Mouse (Mus musculus): ENCODE data around the gene Kif26a. TPM values are rescaled to one million over a fixed set of nuclear protein-coding genes. Genes with fewer than 3 reads are reported as not detected.

Kif26a gene
- polyA plus RNA-seq (2012; ENCODE audit: insufficient read depth, insufficient read length, missing spikeins) = 1.9 and 3.2 TPM in 2 replicates

DNA sequence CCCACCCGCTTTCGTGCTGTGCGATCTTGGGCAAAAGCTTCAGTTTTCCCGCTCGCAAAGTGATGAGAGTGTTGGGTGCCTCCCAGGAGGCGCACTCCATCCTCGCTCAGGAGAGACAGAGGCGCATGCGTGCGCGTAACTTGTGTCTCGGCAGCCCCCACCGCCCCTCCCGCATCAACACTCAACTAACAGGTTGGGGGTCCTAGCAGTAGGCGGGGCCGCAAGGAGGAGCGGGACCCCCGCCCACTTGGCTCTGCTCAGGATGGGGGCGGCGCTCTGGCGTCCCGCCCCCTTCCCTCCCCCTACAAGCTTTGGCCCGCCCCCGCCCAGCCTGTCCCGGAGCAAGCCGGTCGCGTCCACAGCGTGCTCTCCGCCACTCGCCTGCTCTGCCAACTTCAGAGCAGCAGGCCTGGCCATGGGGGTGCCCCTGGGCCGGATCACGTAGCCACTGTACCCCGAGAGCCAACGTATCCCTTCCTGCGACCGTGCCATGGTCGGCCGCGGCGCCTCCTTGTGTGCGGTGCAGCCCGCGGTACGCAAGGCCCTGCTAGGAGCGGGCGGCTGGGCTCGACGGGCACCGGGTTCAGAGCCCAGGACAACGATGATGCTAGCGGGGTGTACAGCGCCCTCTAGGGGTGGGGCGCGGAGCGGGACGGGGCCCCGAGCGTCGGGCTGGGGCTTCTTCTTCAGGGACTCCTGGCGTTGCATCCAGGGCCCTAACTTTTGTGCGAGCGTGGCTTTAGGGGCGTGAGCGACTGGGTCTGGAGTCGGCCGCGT, at the start of gene Kif26a:
Gene Kif26a, plus strand, starts transcription at position 334 of the 777 bp plus-strand sequence.
- H3K27ac ChIP-seq (replicated peaks; ENCODE audit: low read depth, low read length) = peak within 1 kb of the TSS; percentile 88
- H3K4me1 ChIP-seq (ENCODE audit: control insufficient read depth, insufficient read depth, insufficient read length, low read length) = peaks cover 9% of the 10 kb centered on the region; the same call in 1 of the 2 replicates
- H3K4me3 ChIP-seq (ENCODE audit: insufficient read depth, low read depth, low read length) = peak within 1 kb of the TSS; percentile 95

GRCm38 (mm10) chr12:112096733-112097117, 49.3 kb upstream of the Kif26a start:
- Histone ChIP-seq H3K4me3 (ENCODE audit: insufficient read depth, low read depth, low read length) (no peak overlapping the region), H3K27ac (replicated peaks; ENCODE audit: low read depth, low read length) (peak overlapping the region; percentile 53), H3K4me1 (ENCODE audit: control insufficient read depth, insufficient read depth, insufficient read length, low read length) (peaks cover 4% of the 10 kb centered on the region; the same call in 1 of the 2 replicates)

DNA sequence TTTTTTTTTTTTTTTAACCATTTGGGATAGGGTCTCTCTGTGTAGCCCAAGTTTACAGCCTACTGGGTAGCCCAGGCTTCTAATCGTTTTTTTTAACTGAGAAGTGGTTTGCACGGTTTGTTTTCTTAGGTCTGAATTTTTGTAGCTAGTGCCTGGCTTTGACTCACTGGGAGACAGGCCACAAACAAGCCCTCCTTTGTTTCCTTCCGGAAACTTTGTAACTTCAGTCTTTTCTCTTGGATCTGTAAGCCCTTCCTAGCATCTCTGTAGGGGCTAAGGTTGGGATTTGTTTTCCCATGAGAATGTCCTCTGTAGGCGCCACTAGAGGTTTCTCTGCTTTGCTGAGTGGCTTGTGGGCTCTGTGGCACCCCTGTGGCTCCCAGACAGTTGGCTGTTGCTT, 45.9 kb upstream of the Kif26a start:
- no peak overlapping the region for H3K27ac ChIP-seq (replicated peaks; ENCODE audit: low read depth, low read length)
- no peak overlapping the region for H3K4me3 ChIP-seq (ENCODE audit: insufficient read depth, low read depth, low read length)

GRCm38 (mm10) chr12:112101045-112101444, 45.0 kb upstream of the Kif26a start:
- Histone ChIP-seq H3K27ac (replicated peaks; ENCODE audit: low read depth, low read length) (no peak overlapping the region), H3K4me3 (ENCODE audit: insufficient read depth, low read depth, low read length) (no peak overlapping the region), H3K4me1 (ENCODE audit: control insufficient read depth, insufficient read depth, insufficient read length, low read length) (peaks cover 4% of the 10 kb centered on the region; the same call in 1 of the 2 replicates)

More for the DNA sequence above, 45.9 kb upstream of the Kif26a start:
- peaks cover 4% of the 10 kb centered on the region; the same call in 1 of the 2 replicates for H3K4me1 ChIP-seq (ENCODE audit: control insufficient read depth, insufficient read depth, insufficient read length, low read length)

GRCm38 (mm10) chr12:112103179-112103578, 42.8 kb upstream of the Kif26a start:
- no peaks in the 10 kb centered on the region; the same call in 1 of the 2 replicates for H3K4me1 ChIP-seq (ENCODE audit: control insufficient read depth, insufficient read depth, insufficient read length, low read length)
- no peak overlapping the region for H3K27ac ChIP-seq (replicated peaks; ENCODE audit: low read depth, low read length)
- no peak overlapping the region for H3K4me3 ChIP-seq (ENCODE audit: insufficient read depth, low read depth, low read length)

DNA sequence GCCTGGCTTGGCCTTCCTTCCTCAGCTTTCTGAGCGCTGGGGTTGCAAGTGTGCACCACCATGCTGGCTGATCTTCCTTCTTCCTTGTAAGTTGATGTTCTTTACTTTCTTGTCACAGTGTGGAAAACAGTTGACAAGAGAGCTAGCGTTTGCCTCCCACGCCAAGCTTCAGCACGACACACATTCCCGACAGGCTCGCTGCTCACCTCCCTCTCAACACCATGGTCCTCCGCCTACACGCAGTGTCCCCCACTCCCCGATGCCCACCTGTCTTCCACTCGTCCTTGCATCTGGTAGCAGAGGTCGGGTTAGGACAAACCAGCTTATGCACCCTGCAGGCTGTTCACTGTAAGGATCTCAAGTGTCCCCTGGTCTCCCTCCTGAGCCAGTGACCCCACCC, 41.1 kb upstream of the Kif26a start:
- Histone ChIP-seq H3K4me3 (ENCODE audit: insufficient read depth, low read depth, low read length) (no peak overlapping the region), H3K27ac (replicated peaks; ENCODE audit: low read depth, low read length) (no peak overlapping the region), H3K4me1 (ENCODE audit: control insufficient read depth, insufficient read depth, insufficient read length, low read length) (peaks cover 3% of the 10 kb centered on the region; the same call in 1 of the 2 replicates)

GRCm38 (mm10) chr12:112106541-112106971, 39.5 kb upstream of the Kif26a start, which contains the start of gene Aspg:
Gene Aspg, plus strand, starts transcription at chr12:112106679.
- Histone ChIP-seq H3K4me1 (ENCODE audit: control insufficient read depth, insufficient read depth, insufficient read length, low read length) (peaks cover 3% of the 10 kb centered on the region; the same call in 1 of the 2 replicates), H3K27ac (replicated peaks; ENCODE audit: low read depth, low read length) (peak within 1 kb of the TSS; percentile 25; the same call in 1 of the 2 replicates), H3K4me3 (ENCODE audit: insufficient read depth, low read depth, low read length) (peak within 1 kb of the TSS; percentile 51)

- Histone ChIP-seq H3K4me1 (ENCODE audit: control insufficient read depth, insufficient read depth, insufficient read length, low read length) (peaks cover 6% of the 10 kb centered on the region; the same call in 1 of the 2 replicates), H3K4me3 (ENCODE audit: insufficient read depth, low read depth, low read length) (peak overlapping the region; percentile 51), H3K27ac (replicated peaks; ENCODE audit: low read depth, low read length) (peak overlapping the region; percentile 25; the same call in 1 of the 2 replicates)
These were observed 38.3 kb upstream of the Kif26a start for GRCm38 (mm10) chr12:112107685-112108084.

DNA sequence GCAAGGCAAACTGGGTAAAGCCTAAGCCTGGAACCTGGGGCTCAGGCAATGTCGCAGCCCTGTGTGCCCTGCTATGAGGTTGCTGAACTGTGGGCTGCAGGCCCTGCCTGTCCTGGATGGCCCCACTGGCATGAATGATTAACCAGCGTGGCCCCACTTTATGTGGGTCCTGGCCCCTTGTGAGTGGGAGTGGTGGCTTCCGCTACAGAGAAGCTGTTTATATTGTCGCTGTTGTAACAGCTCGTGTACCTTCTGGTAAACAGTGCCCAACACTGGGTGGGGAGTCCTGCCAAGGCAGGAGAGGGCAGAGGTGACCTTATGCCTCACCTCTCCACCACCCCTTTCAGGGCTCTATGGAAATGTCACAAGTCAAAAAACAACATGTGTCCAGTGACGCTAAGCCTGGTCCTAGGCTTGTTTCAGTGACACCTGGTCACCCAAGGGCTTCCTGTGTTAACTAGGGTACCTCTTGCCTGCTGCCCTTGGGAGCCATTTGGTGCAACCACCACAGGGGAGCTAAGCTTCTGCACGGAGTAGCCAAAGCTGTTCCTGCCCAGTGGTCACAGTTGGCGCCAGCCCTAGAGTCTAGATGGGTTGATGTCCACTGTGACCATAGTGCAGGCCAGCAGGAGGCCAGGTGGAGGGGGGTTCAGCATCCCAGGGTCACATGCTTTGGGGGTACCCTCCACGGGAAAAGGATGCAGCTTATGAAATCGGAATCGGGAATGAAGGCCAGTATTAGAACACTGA, 37.1 kb upstream of the Kif26a start:
- Histone ChIP-seq H3K4me3 (ENCODE audit: insufficient read depth, low read depth, low read length) (no peak overlapping the region), H3K4me1 (ENCODE audit: control insufficient read depth, insufficient read depth, insufficient read length, low read length) (peaks cover 6% of the 10 kb centered on the region; the same call in 1 of the 2 replicates), H3K27ac (replicated peaks; ENCODE audit: low read depth, low read length) (peak overlapping the region; percentile 71)

GRCm38 (mm10) chr12:112109701-112110100, 36.3 kb upstream of the Kif26a start:
- Histone ChIP-seq H3K4me3 (ENCODE audit: insufficient read depth, low read depth, low read length) (no peak overlapping the region), H3K4me1 (ENCODE audit: control insufficient read depth, insufficient read depth, insufficient read length, low read length) (peaks cover 6% of the 10 kb centered on the region; the same call in 1 of the 2 replicates), H3K27ac (replicated peaks; ENCODE audit: low read depth, low read length) (no peak overlapping the region; the same call in 1 of the 2 replicates)

DNA sequence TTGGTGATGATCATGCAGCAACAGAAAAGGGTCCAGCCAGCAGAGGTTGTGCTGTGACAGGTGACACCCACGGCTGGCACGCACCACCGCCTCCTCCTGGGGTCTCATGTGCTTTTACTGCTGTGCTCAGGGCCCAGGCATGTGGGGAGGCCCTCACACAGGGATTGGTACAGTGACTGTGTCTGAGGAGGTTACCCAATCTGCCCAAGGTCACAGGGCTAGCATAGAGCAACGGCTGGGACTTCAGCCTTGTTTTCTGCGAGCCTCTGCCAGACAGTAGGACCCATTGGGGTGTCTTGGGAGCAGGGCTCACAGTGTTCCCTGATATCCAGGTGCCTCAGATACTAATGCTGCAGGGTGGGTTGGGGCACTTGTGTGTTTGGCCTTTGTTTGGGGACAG, 34.7 kb upstream of the Kif26a start:
- H3K27ac ChIP-seq (replicated peaks; ENCODE audit: low read depth, low read length) = no peak overlapping the region
- no peak overlapping the region for H3K4me3 ChIP-seq (ENCODE audit: insufficient read depth, low read depth, low read length)
- peaks cover 6% of the 10 kb centered on the region; the same call in 1 of the 2 replicates for H3K4me1 ChIP-seq (ENCODE audit: control insufficient read depth, insufficient read depth, insufficient read length, low read length)

GRCm38 (mm10) chr12:112112235-112112634, 33.8 kb upstream of the Kif26a start:
- Histone ChIP-seq H3K4me3 (ENCODE audit: insufficient read depth, low read depth, low read length) (no peak overlapping the region), H3K27ac (replicated peaks; ENCODE audit: low read depth, low read length) (no peak overlapping the region), H3K4me1 (ENCODE audit: control insufficient read depth, insufficient read depth, insufficient read length, low read length) (peaks cover 6% of the 10 kb centered on the region; the same call in 1 of the 2 replicates)

DNA sequence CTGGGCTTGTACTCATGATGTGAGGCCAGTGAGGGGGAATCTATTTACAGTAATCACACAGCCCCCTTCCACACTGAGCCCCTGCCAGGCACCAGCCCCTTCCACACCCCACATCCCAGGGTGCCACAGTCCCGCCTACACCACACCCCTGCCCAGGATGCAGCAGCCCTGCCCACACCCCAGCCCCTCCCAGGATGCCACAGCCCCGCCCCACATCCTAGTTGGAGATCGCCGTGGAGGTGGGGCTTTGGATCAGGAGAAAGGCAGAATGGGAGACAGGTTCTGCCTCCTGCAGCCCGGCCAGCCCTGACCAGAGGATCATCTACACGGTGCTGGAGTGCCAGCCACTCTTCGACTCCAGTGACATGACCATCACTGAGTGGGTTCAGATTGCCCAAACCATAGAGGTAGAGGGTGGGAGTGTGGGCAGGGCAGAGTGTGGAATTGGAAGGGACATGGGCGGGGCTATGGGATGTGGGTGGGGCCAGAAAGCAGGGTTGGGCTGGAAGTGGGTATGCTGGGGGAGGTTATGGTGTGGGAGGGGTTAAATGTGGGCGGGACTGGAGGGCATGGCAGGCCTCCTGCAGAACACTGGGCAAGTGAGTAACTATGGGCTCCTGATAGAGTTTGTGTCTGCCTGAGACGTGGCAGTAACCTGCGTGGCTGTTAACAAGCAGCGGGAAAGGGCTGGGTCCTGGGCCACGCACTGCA, 33.2 kb upstream of the Kif26a start:
- Histone ChIP-seq H3K4me3 (ENCODE audit: insufficient read depth, low read depth, low read length) (no peak overlapping the region), H3K4me1 (ENCODE audit: control insufficient read depth, insufficient read depth, insufficient read length, low read length) (peaks cover 6% of the 10 kb centered on the region; the same call in 1 of the 2 replicates)

DNA sequence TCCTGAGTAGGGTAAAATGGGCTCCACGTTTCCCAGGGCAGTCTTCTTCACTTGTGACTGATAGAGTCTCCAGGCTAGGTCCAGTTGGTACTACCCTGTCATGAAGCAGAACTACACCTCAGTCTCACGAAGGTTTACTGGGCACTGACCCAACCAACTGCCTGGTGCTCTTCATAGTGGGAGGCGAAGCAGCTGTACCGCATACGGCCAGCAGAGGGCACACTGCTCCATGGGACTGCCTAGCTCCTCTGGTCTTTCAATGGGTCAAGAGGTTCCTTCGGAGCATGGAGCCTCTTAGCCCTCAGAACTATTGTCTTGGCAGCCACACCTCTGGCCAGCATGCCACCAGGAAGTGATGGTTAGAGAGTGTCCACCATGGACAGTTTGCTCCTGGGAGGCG, 32.3 kb upstream of the Kif26a start:
- H3K27ac ChIP-seq (replicated peaks; ENCODE audit: low read depth, low read length) = no peak overlapping the region
- H3K4me1 ChIP-seq (ENCODE audit: control insufficient read depth, insufficient read depth, insufficient read length, low read length) = peaks cover 4% of the 10 kb centered on the region; the same call in 1 of the 2 replicates
- H3K4me3 ChIP-seq (ENCODE audit: insufficient read depth, low read depth, low read length) = no peak overlapping the region

More for the DNA sequence above, 33.2 kb upstream of the Kif26a start:
- no peak overlapping the region for H3K27ac ChIP-seq (replicated peaks; ENCODE audit: low read depth, low read length)

Measured in brown adipose tissue, adult 24 weeks (tissue).